Mouse (Mus musculus) urinary bladder, adult 2 months (tissue): ENCODE measurements around the gene Ddx23. TPM values are rescaled to one million over a fixed set of nuclear protein-coding genes. Genes with fewer than 3 reads are reported as not detected.

Experiments
- DNase-seq: peaks from one replicate; pipeline ENCODE4 v3.0.0; 2022; ENCODE audit warnings: low spot score
- polyA plus RNA-seq: library from polyadenylated mRNA; depleted of rRNA; stranded (reverse); fragments of >200 nt; gene quantifications from 2 replicates; pipeline ENCODE4 v1.2.3, GENCODE M21; 2012; rRNA removed

The Ddx23 gene
- 34.0 and 45.1 TPM in 2 replicates for polyA plus RNA-seq

DNA sequence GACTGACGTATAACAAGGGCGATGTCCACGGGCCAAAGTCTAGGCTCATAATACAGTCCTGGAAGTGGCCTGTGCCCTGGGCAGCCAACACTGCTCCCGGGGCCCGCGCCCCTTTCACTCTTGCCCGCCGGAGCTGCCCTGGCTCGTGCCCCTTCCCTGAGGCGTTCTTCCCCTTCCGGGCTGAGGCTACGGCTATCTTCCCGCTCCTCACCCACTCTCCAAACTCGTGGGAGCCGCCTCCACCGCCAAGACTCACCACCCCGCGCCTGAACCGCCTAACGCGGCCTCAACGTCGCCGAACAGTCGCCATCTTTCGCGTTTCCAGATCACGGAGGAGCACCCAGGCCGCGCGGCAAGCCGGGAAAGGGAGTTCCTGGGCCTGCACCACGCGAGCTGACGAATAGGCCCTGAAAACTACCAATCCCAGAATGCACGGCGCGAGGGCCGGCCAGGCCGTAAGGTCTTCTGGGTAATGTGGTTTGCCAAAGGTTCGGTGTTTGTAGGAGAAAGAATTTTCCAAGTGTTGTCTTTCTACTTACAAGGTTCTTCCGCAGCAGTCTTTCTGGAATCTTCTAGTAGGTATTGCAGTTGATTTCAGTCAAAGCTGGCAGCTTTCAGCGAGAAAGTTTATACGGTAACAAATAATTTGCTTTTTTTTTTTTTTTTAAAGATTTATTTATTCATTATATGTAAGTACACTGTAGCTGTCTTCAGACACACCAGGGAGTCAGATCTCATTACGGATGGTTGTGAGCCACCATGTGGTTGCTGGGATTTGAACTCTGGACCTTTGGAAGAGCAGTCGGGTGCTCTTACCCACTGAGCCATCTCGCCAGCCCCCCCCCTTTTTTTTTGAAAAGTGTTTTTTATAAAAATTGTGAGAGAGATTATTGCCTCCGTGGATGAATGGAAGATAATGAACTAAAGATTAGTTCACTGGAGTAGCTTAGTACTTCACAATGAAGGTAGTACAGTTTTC is at the start of gene Ddx23:
Gene Ddx23 (minus strand): TSS at position 328 of the 979 bp plus-strand sequence.
- DNase-seq, result peak; percentile 85

DNA sequence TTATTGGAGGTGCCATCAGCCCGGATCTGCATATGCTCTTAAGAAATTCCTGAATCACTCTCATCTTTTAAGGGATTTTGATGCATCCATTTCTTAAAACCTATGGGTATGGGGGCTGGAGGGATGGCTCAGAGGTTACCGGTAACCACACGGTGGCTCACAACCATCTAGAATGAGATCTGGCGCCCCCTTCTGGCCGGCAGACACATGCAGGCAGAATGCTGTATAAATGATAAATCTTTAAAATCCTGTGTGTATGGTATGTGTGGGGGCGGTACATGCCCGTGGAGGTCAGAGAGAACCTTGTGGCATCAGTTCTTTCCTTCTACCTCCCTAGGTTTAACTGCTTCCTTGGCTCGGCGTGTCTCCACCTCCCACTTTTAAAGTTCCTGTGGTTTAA is 47.7 kb upstream of the Ddx23 start:
- DNase-seq, result peak; percentile 49

DNA sequence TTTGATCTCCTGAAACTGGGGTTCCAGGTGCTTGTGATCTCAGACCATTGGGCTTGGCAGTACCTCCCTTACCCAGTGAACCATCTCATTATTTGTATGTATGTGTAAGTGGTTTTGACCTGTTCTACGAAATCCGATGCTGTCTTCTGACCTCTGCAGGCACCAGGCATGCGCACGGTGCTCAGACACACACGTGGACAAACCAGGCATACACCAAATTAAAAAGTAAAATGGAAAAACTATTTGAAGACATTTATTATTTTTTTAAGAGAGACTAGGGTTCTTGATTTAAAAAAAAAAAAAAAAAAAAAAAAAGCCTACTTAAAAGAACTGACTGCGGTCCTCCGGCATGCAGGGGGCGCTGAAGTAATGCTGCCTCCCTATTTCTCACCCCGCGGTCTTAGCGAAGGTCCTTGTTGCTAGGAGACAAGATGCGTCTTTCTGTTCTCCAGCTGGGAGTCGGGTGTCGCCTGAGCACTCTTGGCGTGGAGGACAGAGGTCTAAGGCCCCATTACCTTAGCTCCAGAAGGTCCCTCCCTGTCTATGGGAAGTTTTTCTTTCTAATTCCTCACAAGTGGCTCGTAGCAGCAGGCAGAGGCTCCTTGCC is 45.2 kb upstream of the Ddx23 start, which contains the start of gene Ccdc65:
Gene Ccdc65 (plus strand): TSS at position 442 of the 607 bp plus-strand sequence.
- DNase-seq, result peak; percentile 62

DNA sequence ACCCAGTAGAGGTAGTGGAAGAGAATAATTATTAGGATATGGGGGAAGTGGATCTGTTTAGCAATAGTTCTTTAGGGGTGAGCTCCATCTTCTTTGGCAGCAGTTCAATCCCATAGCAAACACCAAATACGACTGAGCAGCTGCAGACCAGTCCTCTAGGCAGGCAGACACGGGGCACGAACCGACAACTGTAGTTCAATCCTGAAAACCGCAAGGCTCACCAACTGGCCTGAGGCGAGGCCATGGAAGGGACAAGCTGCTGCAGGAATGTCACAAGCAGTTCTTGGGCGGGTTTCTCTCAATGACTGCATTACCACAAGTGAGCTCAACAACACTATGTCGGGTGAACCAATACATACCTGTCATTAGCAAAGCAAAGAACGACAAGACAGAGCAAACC is 41.6 kb upstream of the Ddx23 start:
- DNase-seq, result no peak

DNA sequence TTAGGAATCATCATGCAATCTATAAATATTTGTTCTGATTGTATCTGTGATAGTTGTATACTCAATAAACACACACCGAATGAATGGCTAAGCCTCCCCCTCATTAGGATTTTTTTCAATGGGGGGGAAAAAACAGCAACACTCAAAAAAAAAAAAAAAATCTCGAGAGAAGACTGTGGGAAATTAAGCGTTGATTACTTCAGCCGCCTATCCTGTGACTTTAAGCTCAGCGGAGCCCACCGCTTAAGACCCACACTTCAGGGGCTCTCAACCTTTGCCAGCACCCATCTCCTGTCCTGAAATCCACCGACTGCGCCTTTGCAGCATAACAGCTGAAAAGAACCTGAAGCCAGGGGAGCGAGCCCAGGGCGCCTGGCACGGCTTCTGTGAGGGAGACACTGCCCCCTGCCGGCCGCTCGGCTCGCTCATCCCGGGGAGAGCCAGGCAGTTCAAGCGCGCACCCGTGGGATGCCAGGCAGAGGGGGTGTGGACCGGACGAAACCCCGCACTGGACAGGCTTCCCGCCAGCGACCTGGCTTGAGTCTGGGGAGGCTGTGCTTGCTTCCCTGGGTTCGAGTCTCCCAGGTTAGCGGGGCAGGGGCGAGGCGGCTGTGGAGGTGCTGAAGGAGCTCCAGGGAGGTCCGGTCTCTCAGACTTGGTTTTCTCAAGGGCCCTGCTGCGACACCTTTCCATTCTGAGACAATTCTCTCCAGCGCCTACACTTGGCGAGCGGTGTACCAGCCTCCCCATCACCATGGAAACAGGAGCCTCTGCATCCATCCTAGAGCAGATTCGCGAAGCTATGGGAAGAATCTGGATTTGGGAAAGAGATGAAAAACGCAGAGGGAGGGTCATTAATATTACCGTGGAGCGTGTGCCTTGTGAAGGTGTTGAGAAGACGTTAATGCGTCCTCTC is 36.8 kb upstream of the Ddx23 start:
- peak; percentile 77 for DNase-seq

DNA sequence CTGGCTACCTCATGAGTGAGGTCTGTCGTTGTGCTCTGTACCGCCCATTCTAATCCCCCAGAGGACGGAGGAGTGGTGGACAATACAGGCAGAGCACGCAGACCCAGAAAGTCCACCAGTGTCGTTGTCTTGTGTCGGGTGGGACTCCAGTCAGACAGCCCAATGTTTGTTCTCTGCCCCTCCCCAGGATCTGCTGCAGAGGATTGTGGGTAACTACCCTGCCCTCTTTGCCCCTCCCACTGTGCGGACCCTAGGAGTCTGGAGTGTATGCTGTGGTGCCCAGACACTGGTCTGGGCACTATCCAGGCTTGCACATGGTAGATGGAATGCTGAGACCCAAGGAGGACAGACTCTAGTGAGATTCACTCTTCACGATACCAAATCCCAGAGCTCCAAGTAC is 33.5 kb upstream of the Ddx23 start:
- DNase-seq, result no peak

DNA sequence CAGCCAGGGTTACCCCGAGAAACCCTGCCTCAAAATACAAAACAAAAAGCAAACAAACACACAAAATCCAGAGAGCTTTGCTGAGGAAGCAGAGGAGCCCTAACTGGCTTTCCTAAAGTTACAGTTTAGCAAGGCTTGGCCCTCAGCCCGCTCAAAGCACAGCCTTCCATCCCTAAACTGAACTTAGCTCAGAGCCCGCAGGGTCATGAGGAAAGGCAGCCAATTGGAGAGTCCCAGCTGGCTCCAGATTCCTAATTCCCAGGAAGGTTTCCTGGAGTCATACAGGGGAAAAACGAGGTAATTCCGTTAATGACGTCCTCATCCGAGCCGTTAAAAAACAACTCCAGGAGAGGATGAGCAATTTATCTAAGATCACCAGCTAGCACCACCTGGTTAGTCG is 33.0 kb upstream of the Ddx23 start:
- no peak for DNase-seq

DNA sequence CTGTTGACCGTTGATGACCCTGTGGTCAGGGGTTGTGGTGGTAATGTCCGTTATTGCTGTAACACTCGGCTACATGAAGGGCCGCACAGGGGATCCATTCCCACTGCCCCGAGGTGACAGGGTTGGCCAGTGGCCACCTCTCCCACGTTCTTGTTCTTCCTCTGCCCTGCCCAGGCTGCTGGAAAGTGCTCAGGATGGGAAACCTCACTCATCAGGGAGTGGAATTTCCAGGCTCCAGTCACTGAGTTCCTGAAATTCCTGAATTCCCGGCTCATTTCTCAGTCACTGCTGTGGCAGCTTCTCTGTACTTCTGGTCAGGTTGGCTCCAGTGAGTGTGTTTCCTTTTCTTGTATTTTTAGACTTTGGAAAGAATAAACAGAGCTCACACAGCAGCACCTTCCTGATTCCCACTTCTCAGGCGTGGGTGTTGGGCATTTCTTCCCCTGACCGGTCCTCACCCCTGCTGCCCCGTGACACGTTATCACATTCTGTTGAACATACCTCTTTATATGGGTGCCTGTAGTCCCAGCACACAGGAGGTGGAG is 29.5 kb upstream of the Ddx23 start:
- no peak for DNase-seq

DNA sequence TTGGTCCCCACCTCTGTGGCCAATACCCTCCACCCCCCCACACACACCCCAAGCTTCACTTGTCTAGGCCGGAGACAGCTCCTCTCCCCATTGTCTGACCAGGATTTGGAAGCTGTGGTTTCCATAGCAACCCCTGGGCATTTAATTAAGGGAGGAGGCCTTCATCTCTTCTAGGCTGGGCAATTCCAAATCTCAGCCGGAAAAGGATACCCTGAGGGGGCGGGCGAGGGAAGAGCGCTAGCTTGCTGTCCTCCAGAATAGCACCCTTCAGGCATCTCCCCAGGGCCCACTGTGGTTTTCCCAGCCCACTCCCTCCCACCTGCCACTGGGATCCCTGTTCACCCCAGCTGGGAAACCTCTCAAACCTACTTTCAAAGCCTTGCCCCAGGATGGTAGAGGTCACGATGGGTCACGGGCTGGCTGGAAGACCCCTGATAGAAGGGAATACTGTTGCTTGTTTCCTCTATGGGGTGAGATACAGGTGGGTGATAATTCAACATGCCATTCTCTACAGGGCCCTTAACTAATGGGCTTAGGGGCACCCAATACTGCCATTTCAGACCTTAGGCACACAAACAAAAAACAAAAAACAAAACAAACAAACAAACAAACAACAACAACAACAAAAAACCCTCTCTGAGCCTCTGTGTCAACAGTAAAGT is 28.9 kb upstream of the Ddx23 start:
- DNase-seq, result no peak

DNA sequence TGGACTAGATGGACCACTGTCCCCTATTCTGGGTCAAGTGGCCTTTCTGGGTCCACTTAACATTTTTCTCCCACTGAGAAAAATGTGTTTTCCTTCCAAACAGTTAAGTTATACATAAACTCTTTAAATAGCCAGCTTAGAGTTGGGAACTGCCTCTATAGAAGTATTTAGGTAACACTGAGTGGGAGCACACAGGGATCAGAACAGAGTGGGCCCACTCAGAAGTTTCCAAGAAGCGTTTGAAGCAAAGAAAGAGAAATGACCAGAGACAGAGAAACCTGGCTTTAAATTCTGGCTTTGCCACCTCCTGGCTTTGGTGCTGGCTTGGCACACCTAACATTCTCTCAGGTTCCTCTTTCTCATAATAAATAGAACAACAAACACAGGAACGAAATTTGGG is 27.0 kb upstream of the Ddx23 start:
- DNase-seq, result no peak

DNA sequence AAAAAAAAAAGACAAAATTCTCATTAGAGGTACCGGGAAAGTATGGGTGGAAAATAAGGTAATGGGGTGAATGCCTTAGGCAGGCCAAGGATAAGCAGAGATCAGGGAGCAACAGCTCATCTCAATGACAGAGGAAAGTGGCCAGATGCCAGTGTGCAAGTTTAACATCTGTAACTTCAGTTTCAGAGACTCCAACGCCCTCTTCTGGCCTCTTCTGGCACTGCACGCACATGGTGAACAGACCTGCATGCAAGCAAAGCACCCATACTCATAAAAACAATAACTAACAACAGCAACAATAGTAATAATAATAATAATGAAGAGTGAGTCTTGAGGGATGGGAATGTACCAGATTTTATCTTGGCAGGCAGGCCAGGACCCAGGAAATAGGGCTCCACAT is 23.2 kb upstream of the Ddx23 start:
- DNase-seq, result no peak

DNA sequence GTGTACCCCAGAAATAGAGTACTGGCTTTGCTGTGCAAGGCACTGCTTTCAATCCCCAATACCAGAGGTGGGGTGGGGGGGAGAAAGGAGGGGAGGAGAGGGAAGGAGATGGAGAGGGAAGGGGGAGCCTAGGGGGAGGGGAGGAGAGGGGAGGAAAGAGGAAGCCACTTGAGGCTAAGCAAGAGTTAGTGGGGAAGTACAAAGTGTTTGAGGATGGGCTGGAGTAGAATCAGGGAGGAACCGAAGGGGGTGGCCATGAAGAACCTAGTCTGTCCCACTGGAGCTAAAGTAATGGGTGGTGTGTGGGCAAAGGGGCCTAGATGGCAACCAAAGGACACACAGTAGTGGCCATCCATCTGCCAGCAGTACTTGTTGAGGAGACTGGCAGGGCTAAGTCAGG is 21.1 kb upstream of the Ddx23 start:
- DNase-seq, result no peak

DNA sequence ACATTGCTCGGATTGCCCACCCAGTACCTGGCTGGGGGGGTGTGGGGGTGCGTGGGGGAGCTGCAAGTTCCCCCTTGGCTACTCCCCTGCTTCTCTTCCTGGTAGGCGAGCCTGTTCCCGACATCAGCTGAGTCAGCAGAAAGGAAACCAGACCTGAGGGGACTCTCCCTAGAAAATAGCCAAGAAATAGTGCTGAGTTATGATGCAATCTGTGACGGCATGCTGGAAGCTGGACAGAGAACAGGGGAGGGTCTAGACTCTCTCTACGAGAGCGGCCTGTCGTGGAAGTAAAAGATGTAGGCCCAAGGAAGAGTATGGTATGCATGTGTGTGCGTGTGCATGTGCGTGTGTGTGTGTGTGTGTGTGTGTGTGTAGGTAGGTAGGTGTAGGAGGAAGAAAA is 20.5 kb upstream of the Ddx23 start:
- no peak for DNase-seq

DNA sequence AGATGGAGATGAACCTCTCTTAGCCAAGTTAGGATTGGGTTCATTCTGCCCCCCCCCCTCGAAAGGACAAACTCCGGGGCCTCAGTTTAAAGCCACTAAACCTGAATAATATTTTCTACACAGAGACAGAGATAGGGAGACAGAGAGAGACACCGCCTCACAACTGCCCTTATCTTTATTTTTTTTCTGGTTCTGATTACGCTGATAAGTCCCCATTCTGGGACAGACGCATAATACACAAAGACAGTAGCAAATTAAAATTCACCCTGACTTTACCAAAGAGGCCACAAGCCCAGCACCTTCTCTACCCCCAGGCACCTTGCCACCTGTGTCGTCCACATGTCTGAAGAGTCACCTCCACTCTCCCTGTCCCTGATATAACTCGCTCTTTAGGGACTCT is 18.9 kb upstream of the Ddx23 start:
- DNase-seq, result no peak

DNA sequence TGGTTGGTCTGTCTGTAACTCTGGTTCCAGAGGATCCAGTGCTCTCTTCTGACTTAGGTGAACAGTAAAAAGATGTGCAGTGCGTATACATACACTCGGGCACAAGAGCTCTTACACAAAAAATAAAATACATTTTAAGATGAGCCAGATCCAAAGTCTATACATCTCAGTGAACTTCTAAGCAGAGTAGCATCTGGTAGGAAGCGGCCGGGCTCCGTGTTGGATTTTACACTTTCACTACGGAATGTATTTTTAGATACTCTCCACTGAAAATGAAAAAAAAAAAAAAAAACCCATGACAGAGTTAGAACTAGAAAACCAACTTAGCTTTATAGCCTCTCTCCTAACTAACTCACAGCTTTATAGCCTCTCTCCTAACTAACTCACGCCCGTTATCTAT is 18.0 kb upstream of the Ddx23 start:
- DNase-seq, result no peak

DNA sequence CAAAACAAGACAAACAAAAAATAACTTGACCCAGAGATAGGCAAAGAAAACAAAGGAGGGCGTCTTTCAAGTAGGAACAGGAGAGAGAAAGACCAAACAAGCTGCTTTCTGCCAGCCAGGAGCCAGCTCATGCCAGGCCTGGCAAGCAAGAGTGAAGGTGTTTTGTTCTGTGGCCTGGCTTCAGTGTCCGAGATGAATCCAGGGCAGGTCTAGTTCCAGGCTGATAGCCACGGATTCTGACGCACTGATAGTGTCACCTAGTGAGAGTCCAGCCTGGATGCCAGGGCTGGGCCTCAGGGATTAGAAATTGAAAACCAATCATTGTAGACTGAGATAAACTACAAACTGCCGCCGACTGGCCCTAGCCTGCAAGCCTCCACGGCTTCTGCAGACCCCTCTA is 15.3 kb upstream of the Ddx23 start:
- DNase-seq, result no peak

DNA sequence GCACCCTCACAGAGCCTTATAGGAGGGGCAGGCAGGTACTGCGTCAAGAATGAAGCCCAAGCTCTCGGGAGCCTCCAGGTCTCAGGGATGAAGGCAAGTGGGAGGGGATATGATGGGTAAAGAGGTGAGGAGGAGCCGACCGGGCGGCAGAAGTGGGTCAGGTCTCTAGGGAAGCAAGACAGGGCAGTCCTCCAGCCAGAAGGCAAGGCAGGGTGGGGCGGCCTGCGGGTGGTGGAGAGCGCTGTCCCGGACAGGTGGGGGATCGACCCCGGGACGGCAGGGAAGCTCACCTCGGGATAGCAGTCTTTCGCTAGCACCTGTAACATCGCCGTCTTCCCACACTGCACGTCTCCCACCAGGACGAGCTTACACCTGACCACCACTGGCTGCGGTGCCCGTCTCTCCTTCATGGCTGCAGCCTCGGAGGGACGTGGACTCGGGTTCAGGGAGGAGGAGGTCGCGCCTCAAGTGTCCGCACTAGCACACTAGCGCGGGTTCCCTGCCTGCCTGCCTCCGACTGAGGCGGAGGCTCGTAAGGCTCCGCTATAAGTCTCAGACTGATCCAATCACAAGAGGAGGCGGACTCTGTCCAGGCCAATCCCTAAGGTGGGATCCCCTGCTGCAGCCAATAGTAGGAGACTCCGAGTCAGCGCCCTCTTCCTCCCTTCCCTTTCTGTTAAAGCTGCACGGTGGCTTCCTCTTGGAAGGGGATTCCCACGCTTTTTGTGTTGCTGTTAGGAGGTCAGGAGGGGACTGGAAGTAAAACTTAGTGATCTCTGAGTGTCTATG is 14.4 kb upstream of the Ddx23 start, which contains the start of gene Rnd1:
Gene Rnd1 (minus strand): TSS at position 522 of the 789 bp plus-strand sequence.
- peak; percentile 59 for DNase-seq

DNA sequence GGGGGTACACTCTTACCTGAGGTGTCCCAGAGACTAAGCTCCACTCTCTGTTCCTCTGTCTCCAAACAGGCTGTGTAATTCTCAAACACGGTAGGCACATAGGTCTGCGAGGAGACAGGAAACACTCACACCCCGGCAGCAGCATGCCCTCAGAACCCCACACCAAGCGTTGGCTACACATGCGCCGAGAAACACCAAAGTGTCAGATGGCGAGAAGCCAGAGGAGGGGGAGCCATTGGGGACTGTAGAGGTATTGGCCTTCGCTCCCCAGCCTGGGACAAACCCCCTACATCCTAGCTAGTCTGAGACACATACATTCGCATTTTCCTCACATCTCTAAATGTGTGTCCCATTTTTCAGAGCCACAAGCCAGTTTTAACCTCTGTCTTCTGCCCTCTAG is 13.8 kb upstream of the Ddx23 start:
- no peak for DNase-seq

DNA sequence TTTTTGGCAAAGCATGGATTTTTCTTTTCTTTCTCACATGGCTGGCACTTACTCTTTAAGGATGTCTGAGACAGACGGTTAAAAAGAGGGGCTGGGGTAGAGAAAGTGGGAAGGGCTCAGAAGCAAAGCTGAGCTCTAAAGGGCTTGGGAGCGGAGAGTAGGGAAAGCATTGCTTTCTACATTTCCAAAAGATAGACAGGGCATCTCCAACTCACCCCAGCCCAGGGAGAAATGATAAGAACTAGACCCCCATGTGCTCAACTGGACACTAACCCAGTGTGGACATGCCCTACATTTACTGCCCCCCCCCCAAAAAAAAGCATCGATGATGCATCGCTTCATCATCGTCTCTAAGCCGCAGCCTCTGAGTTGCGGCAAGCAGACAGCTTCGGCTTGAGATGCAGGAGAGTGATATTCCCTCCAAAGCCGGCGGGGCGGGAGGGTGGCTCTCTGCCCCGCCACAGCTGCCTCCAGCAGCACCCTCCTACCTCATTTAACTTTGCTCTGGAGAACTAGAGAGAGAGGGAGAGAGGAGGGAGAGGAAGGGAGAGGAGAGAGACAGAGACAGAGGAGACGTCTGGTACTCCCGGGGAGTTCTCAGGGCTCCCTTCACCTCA is 13.0 kb upstream of the Ddx23 start:
- no peak for DNase-seq
